In the genomic region with DNA sequence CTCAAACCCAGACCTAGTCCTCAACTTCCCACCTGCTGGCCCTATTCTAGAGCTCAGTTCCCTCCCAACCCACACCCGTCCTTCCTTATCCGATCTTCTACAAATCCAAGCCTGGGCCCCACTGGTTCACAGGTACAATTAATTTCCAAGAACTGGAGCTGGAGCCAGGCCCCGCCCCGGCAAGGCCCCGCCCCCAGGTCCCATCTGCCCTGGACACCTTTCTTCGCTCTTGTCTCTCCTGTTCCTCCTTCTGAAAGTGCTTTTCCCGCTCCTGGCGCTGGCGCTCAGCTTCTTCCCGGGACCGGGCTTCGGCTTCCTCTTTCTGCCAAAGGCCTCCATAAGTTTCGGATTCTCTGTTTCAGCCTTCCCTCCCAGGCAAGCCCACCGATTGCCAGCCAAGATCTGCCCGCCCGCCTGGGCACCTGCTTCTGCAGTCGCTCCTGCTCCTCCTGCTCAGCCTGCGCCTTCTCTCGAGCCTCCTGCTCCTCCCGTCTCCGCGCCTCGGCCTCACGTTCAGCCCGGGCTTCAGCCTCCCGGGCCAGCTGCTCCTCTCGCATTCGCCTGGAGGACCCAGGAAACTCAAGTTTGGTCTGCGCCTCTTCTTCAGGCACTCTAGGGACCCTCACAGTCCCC, we compare ENCODE assay signal across 23 mouse cellular contexts. TPM values are rescaled to one million over a fixed set of nuclear protein-coding genes. Genes with fewer than 3 reads are reported as not detected.
DNase-seq lines count a peak whose midpoint lies in the region; TF ChIP-seq lines count a peak whose summit lies in the region.
"Had no signal": no experiment of that assay in that cellular context is flagged by ENCODE, and none has a peak within 500 bp of the region (broad histone marks: within the 10 kb centered on the region; RNA-seq: fewer than 3 reads in every experiment).

No protein-coding gene starts in this region.

- no peaks in the 10 kb centered on the region for H3K79me2 ChIP-seq in heart, adult 2 months (replicated peaks; ENCODE audit: control insufficient read depth, insufficient read depth, low read length)

- H3K36me3 ChIP-seq in heart, adult 2 months (ENCODE audit: control insufficient read depth, insufficient read depth, low read length), result peaks cover 10% of the 10 kb centered on the region
- peaks cover 59% of the 10 kb centered on the region for H3K36me3 ChIP-seq in E14TG2a.4 (ENCODE audit: insufficient read depth, low read length)

- no peak overlapping the region for H3K4me3 ChIP-seq in heart, adult 2 months
- peak overlapping the region; percentile 77 for H3K4me3 ChIP-seq in E14TG2a.4 (replicated peaks; ENCODE audit: low read length)
- no peak overlapping the region for H3K4me3 ChIP-seq in cortical plate, adult 2 months (ENCODE audit: insufficient read depth, low read length)
- H3K4me3 ChIP-seq: forebrain, embryonic 10.5 days; hindbrain, embryonic 12.5 days; neural tube, embryonic 12.5 days; stomach, embryonic 15.5 days had no signal

- peak; percentile 31 for DNase-seq in cerebellum, adult 11-12 months
- DNase-seq in cerebellum, postnatal 10 days, result no peak
- peak in 1 of 2 experiments; percentile 26 for DNase-seq in heart, adult 2 months
- DNase-seq in heart, adult 9 months (ENCODE audit: low spot score in 2 of 2), result no peak
- no peak for DNase-seq in lung, postnatal 14 days
- DNase-seq: adrenal gland, adult 8-10 months; gastrocnemius, postnatal 14 days; lung, embryonic 14.5 days; midbrain, embryonic 14.5 days; retina, postnatal 1 day; right cerebral cortex, postnatal 4 days had no signal

- no peaks in the 10 kb centered on the region for H3K9me3 ChIP-seq in E14TG2a.4 (ENCODE audit: low read length)
- H3K9me3 ChIP-seq: forebrain, embryonic 10.5 days; G1E; hindbrain, embryonic 12.5 days; neural tube, embryonic 12.5 days; stomach, embryonic 15.5 days had no signal

- H3K4me1 ChIP-seq in heart, adult 2 months (ENCODE audit: control insufficient read depth, insufficient read depth, low read length), result peaks cover 6% of the 10 kb centered on the region
- H3K4me1 ChIP-seq in E14TG2a.4 (replicated peaks; ENCODE audit: low read depth, low read length), result peaks cover 74% of the 10 kb centered on the region
- peaks cover 15% of the 10 kb centered on the region for H3K4me1 ChIP-seq in cortical plate, adult 2 months (ENCODE audit: control insufficient read depth, insufficient read depth, low read length)

- TF ChIP-seq EP300 in heart, adult 2 months (IDR thresholded peaks at IDR 0.05; ENCODE audit: insufficient read depth, low read depth, low read length), result no peak

- H3K27ac ChIP-seq in heart, adult 2 months, result peak overlapping the region; percentile 28
- peak overlapping the region; percentile 41; the same call in 1 of the 2 replicates for H3K27ac ChIP-seq in cortical plate, adult 2 months (ENCODE audit: insufficient read depth, low read length)
- H3K27ac ChIP-seq: forebrain, embryonic 10.5 days; hindbrain, embryonic 12.5 days; kidney, postnatal 0 days; liver, embryonic 14.5 days; neural tube, embryonic 12.5 days; stomach, embryonic 15.5 days had no signal

- no peaks in the 10 kb centered on the region for H3K27me3 ChIP-seq in heart, adult 2 months (ENCODE audit: control insufficient read depth, insufficient read depth, low read length)
- H3K27me3 ChIP-seq in E14TG2a.4 (ENCODE audit: insufficient read depth, low read length), result peaks cover 45% of the 10 kb centered on the region
- H3K27me3 ChIP-seq: hindbrain, embryonic 12.5 days; neural tube, embryonic 12.5 days; Patski; stomach, embryonic 15.5 days had no signal

- intact Hi-C loops in heart, adult 2 months (cut with DNase I), result no loop called here

- H3K9ac ChIP-seq in heart, adult 2 months (ENCODE audit: low read depth, low read length), result no peak overlapping the region
- H3K9ac ChIP-seq: hindbrain, embryonic 12.5 days; liver, embryonic 14.5 days; lung, embryonic 14.5 days; neural tube, embryonic 12.5 days; stomach, embryonic 15.5 days had no signal

- 90% methylated on average over 29 of the region's 29 CpGs for WGBS in heart, adult 2 months

- no peak for TF ChIP-seq CTCF in heart, adult 2 months (IDR thresholded peaks at IDR 0.05)
- no peak for TF ChIP-seq CTCF in E14TG2a.4 (conservative IDR thresholded peaks at IDR 0.05; ENCODE audit: low read length)
- TF ChIP-seq CTCF in cortical plate, adult 2 months (IDR thresholded peaks at IDR 0.05; ENCODE audit: extremely low read depth, insufficient read depth, low read length), result no peak

- no peak for TF ChIP-seq POLR2A in heart, adult 2 months (IDR thresholded peaks at IDR 0.05; ENCODE audit: insufficient read depth, low read depth, low read length)
- TF ChIP-seq POLR2A in cortical plate, adult 2 months (IDR thresholded peaks at IDR 0.05; ENCODE audit: extremely low read depth, insufficient read depth, low read length), result no peak

RNA-seq across cellular contexts. Expression of gene Map7d1, which starts 22.4 kb away (rescaled TPM):
- total RNA-seq in heart, adult 2 months (2021), result 100 to 1,000 TPM; 253 to 267 TPM
- polyA plus RNA-seq in heart, adult 2 months (2012; rRNA removed), result 149 and 161 TPM in 2 replicates
- 206 and 215 TPM in 2 replicates for polyA plus RNA-seq in cortical plate, adult 2 months (2012; rRNA removed)

RNA-seq across cellular contexts. Expression of gene Trappc3, which starts 28.3 kb away (rescaled TPM):
- 10 to 100 TPM; 46.3 to 49.5 TPM for total RNA-seq in heart, adult 2 months (2021)
- polyA plus RNA-seq in heart, adult 2 months (2012; rRNA removed), result 41.0 and 65.9 TPM in 2 replicates
- polyA plus RNA-seq in cortical plate, adult 2 months (2012; rRNA removed), result 111 and 117 TPM in 2 replicates

RNA-seq across cellular contexts. Expression of gene Thrap3, which starts 31.2 kb away (rescaled TPM):
- total RNA-seq in heart, adult 2 months (2021), result 100 to 1,000 TPM; 100 to 118 TPM
- 37.9 and 61.4 TPM in 2 replicates for polyA plus RNA-seq in heart, adult 2 months (2012; rRNA removed)
- polyA plus RNA-seq in cortical plate, adult 2 months (2012; rRNA removed), result 86.1 and 98.1 TPM in 2 replicates

RNA-seq across cellular contexts. Expression of gene Col8a2, which starts 52.8 kb away (rescaled TPM):
- under 1 TPM; 0.57 to 0.66 TPM for total RNA-seq in heart, adult 2 months (2021)
- polyA plus RNA-seq in heart, adult 2 months (2012; rRNA removed), result 0.45 and 0.91 TPM in 2 replicates
- polyA plus RNA-seq in cortical plate, adult 2 months (2012; rRNA removed), result 0.36 and 0.52 TPM in 2 replicates
- total RNA-seq: megakaryocyte-erythroid progenitor cell, adult 5-6 weeks had no signal
- polyA plus RNA-seq: activated CD4-positive, CD25-positive, alpha-beta regulatory T cell, adult 4 months; G1E had no signal
